Mouse (Mus musculus) forebrain, embryonic 16.5 days (tissue): ENCODE data around the gene Kit. TPM values are rescaled to one million over a fixed set of nuclear protein-coding genes. Genes with fewer than 3 reads are reported as not detected.

Experiments
- ATAC-seq: fragments of 200-750 bp; cut with Nextera tagmentation; 2 replicates; pipeline ENCODE4 v1.8.0; 2017; ENCODE audit warnings: mild to moderate bottlenecking, moderate library complexity
- H3K27ac ChIP-seq: fragments of 300-500 bp; sonication (generic); 2 replicates; pipeline ENCODE4 v1.5.1; 2014; ENCODE audit warnings: low read length, control low read depth
- H3K27me3 ChIP-seq: fragments of 300-500 bp; sonication (generic); replicated peaks from 2 replicates; pipeline ENCODE4 v1.6.1; 2014; ENCODE audit warnings: low read length; ENCODE audit not compliant: control insufficient read depth, insufficient read depth
- H3K36me3 ChIP-seq: fragments of 300-500 bp; sonication (generic); 2 replicates; pipeline ENCODE4 v1.6.1; 2014; ENCODE audit not compliant: control insufficient read depth, insufficient read depth
- H3K4me1 ChIP-seq: fragments of 300-500 bp; sonication (generic); replicated peaks from 2 replicates; pipeline ENCODE4 v1.6.1; 2014; ENCODE audit warnings: low read length; ENCODE audit not compliant: control insufficient read depth, insufficient read depth
- H3K4me2 ChIP-seq: fragments of 300-500 bp; sonication (generic); 2 replicates; pipeline ENCODE4 v1.6.1; 2014; ENCODE audit warnings: mild to moderate bottlenecking, low read length, control low read depth
- H3K4me3 ChIP-seq: fragments of 300-500 bp; sonication (generic); replicated peaks from 2 replicates; pipeline ENCODE4 v1.5.1; 2014; ENCODE audit warnings: mild to moderate bottlenecking, low read length, control low read depth
- H3K9ac ChIP-seq: fragments of 300-500 bp; sonication (generic); replicated peaks from 2 replicates; pipeline ENCODE4 v1.6.1; 2014; ENCODE audit warnings: low read depth, low read length, control low read depth
- H3K9me3 ChIP-seq: fragments of 300-500 bp; sonication (generic); 2 replicates; pipeline ENCODE4 v1.6.1; 2016; ENCODE audit warnings: low read length; ENCODE audit not compliant: control insufficient read depth
- WGBS: fragments of 180-500 bp; shearing (Covaris S2); extraction: QIAGEN DNeasy Blood & Tissue Kit; methylation state at CpG from one replicate; pipeline ENCODE4 v1.1.7; 2014; 5-methylcytosine and 5-hydroxymethylcytosine counted together
- polyA plus RNA-seq: library from polyadenylated mRNA; unstranded; fragments of >200 nt; fragmentation: Nextera tagmentation; extraction: Ambion mirVana; gene quantifications from 2 replicates; pipeline ENCODE4 v1.2.1, GENCODE M21; 2015

The Kit gene
- polyA plus RNA-seq, 1 experiment from 2014 or later: 41.9 TPM

DNA sequence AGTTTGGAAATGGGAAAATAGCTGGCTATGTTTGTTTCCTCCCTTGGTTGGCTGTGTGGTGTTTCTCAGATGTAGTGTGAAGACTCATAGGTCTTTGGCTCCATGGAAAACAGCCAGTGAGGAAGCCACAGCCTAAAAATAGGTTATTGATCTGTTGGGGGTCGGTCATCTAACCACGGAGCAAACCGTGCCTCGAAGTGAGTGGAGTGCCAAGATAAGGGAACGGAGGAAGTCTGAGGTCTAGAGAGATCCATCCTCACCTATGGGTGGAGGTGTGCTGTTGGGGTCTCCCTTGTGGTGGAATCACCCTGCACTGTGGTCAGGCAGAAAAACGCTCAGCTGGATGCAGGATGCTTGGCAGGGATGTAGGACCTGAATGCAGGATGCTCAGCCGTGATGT lies 7.2 kb downstream of the Kit start:
- Histone ChIP-seq H3K36me3 (no peaks in the 10 kb centered on the region), H3K4me2 (no peak overlapping the region), H3K27me3 (no peaks in the 10 kb centered on the region; the same call in none of the 2 replicates), H3K4me3 (no peak overlapping the region), H3K9me3 (no peaks in the 10 kb centered on the region), H3K27ac (no peak overlapping the region), H3K4me1 (peaks cover 11% of the 10 kb centered on the region), H3K9ac (no peak overlapping the region)
- WGBS: 98% methylated on average over 7 of the region's 7 CpGs
- no peak for ATAC-seq

DNA sequence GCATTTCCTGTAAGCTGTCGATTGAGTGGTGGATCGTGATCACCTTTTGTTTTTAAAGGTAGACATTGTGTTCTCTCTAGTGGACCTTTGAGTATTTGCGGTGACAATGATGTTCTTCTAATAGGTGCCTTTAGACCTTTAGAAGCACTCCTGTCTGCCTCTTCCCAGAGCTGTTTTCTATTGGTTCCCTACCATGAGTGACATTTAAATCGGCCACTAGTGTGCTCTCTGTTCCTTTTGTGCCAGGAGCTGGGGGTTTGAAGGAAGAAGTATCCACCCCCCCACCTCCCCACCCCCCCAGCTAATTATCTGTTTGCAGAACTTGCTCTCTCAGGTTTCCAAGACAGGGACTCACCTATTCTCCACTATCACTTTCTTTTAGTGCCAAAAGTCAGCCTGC lies 13.1 kb downstream of the Kit start:
- ATAC-seq: no peak
- H3K27ac ChIP-seq: no peak overlapping the region
- 93% methylated on average over 4 of the region's 4 CpGs for WGBS
- H3K9ac ChIP-seq: no peak overlapping the region
- no peaks in the 10 kb centered on the region; the same call in none of the 2 replicates for H3K27me3 ChIP-seq
- H3K4me1 ChIP-seq: peaks cover 18% of the 10 kb centered on the region
- no peaks in the 10 kb centered on the region for H3K36me3 ChIP-seq
- no peak overlapping the region for H3K4me3 ChIP-seq
- H3K4me2 ChIP-seq: no peak overlapping the region
- no peaks in the 10 kb centered on the region for H3K9me3 ChIP-seq

DNA sequence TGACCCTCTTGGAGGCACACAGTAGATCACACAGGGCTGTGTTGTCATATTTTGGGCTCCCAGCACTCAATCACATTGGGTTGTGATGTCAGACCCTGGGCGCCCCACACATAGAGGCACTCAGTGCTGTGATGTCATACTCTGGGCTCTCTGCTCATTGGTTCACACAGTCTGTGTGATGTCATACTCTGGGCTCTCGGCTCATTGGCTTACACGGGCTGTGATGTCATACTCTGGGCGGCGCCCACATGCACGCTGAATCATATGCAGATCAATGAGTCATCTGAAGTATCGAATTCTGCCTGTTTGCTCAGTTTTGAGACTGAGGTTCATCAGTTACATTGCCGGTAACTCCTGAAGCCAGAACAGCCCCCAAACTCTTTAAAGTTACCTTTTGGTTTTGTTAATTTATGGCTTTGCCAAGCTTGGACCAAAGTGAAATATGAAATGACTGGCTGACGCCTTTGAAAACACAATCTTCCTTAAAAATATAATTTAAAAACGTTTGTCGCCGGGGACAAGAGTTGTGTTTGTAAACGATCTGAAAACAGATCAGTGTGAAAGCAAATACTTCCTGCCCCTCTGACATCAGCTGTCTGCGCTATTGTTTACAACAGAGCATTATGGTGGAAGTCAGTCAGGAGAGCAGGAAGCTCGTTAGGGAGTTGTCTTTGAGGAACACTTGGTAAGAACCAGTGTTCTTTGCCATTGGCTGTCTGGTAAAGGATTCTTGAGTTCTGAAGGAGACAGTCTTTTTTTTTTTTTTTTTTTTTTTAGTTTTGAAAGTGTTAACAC lies 15.0 kb downstream of the Kit start:
- no peak overlapping the region for H3K4me3 ChIP-seq
- H3K27ac ChIP-seq: no peak overlapping the region
- H3K9ac ChIP-seq: no peak overlapping the region
- no peaks in the 10 kb centered on the region for H3K36me3 ChIP-seq
- 83% methylated on average over 15 of the region's 15 CpGs for WGBS
- H3K4me1 ChIP-seq: peaks cover 23% of the 10 kb centered on the region
- no peak for ATAC-seq
- no peaks in the 10 kb centered on the region for H3K9me3 ChIP-seq
- no peaks in the 10 kb centered on the region; the same call in none of the 2 replicates for H3K27me3 ChIP-seq
- no peak overlapping the region for H3K4me2 ChIP-seq

DNA sequence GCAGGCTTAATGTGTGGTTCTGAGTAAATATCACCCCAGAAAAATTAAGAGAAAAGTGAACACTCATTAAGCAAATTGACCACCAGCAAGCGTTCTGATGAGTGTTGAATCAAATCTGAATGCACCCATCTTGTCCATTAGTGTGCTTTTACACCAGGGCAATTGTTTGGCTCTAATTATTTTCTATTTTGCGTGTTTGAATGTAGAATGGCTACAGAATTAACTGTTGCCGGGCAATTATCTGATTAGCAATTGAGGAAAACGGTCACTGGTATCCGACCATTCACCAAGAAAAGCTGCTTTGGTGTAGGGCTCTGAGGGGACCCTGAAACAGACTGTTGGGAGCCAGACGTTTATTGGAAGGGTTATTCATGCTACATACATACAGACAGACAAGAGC lies 16.2 kb downstream of the Kit start:
- Histone ChIP-seq H3K9me3 (no peaks in the 10 kb centered on the region), H3K36me3 (no peaks in the 10 kb centered on the region), H3K4me3 (no peak overlapping the region), H3K27ac (no peak overlapping the region), H3K27me3 (no peaks in the 10 kb centered on the region; the same call in none of the 2 replicates), H3K4me1 (peaks cover 31% of the 10 kb centered on the region), H3K9ac (no peak overlapping the region), H3K4me2 (no peak overlapping the region)
- ATAC-seq: peak; percentile 8; the same call in 1 of the 2 replicates
- WGBS: 9% methylated on average over 6 of the region's 6 CpGs

DNA sequence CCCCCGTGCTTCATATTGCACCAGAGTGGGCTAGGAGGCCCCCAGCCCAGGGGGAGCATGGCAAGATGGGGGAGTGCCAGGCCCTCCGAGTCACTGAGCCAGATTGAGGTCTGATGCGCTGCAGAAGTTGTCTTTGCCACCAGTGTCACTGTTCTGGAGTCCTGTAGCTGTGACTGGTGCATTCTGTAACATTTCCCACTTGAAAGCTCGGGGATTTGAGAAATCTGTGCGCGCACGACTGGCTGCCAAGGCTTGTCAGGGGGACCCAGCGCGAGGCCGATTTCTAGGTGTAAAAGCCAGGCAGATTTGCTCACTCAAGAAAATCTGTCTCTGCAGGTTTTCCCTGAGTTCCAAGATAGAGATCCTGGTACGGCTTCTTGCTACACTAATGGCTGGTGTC lies 16.9 kb downstream of the Kit start:
- Histone ChIP-seq H3K36me3 (no peaks in the 10 kb centered on the region), H3K9me3 (no peaks in the 10 kb centered on the region), H3K27me3 (no peaks in the 10 kb centered on the region; the same call in none of the 2 replicates), H3K27ac (no peak overlapping the region), H3K9ac (no peak overlapping the region), H3K4me3 (no peak overlapping the region), H3K4me2 (no peak overlapping the region), H3K4me1 (peaks cover 37% of the 10 kb centered on the region)
- 49% methylated on average over 11 of the region's 11 CpGs for WGBS
- peak; percentile 55 for ATAC-seq

DNA sequence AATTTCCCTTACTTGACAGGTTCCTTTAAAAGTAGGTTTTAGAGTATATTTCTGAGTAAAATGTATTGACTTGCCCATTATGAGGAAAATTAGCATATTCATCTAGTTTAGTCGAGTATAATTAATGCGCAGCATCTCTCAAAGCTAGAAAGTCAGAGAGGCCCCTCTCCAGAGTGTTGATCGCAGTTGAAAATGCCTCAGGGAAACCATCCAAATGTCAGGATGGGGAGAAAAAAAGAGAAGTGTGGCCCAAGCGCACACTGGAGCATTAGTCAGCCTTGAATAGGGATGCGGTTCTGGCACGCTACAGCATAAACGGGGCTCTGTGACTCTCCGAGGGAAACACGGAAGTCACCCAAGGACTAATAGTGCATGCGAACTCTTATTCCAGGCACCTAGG lies 20.6 kb downstream of the Kit start:
- no peak overlapping the region for H3K4me2 ChIP-seq
- no peak overlapping the region for H3K9ac ChIP-seq
- H3K27ac ChIP-seq: peak overlapping the region; percentile 49; the same call in 1 of the 2 replicates
- WGBS: 66% methylated on average over 10 of the region's 10 CpGs
- no peaks in the 10 kb centered on the region for H3K36me3 ChIP-seq
- H3K9me3 ChIP-seq: no peaks in the 10 kb centered on the region
- no peak overlapping the region for H3K4me3 ChIP-seq
- no peaks in the 10 kb centered on the region for H3K27me3 ChIP-seq
- peak; percentile 53 for ATAC-seq
- H3K4me1 ChIP-seq: peaks cover 37% of the 10 kb centered on the region

DNA sequence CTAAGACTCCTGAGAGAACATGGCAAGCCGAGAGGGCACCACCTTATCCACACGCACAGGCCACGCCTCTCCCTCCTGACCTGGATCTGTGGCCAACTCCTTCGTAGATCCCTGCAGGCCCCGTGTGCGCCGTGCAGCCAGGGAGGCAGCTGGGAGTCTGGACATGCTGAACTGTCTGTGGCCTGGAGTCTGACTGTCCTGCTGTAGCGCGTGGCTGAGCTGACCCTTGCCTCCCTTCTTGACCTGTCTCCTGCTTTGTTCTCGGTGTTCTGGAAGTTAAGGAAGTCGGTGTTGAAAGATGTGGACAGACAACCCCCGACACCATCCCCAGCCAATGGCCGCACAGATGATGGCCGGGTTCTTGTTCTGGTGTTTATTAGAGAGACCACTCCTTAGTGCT lies 21.5 kb downstream of the Kit start:
- H3K4me3 ChIP-seq: no peak overlapping the region
- H3K36me3 ChIP-seq: no peaks in the 10 kb centered on the region
- no peaks in the 10 kb centered on the region for H3K9me3 ChIP-seq
- peaks cover 29% of the 10 kb centered on the region for H3K4me1 ChIP-seq
- no peak overlapping the region for H3K9ac ChIP-seq
- ATAC-seq: no peak
- no peaks in the 10 kb centered on the region for H3K27me3 ChIP-seq
- 77% methylated on average over 14 of the region's 14 CpGs for WGBS
- H3K27ac ChIP-seq: no peak overlapping the region
- no peak overlapping the region for H3K4me2 ChIP-seq

DNA sequence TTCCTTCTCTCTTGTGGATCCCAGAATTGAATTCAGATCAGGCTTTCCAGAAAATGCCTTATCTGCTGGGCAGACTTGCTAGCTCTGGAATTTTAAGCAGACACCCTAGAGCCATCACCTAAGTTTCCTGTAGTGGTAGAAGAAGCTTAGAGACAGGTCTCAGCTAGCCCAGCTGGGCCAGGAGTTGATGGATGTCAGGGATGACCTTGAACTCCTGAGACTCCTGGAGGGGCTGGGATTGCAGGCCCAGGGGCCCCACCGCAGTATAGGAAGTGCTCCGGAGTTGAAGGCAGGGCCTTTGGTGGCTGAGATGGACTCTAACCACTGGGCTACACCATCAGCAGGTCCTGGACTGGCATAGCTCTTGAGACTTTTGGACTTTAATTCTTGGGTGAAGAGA lies 22.6 kb downstream of the Kit start:
- no peaks in the 10 kb centered on the region for H3K27me3 ChIP-seq
- WGBS: 73% methylated on average over 2 of the region's 2 CpGs
- H3K9me3 ChIP-seq: no peaks in the 10 kb centered on the region
- H3K27ac ChIP-seq: no peak overlapping the region
- no peak for ATAC-seq
- no peak overlapping the region for H3K4me2 ChIP-seq
- H3K36me3 ChIP-seq: no peaks in the 10 kb centered on the region
- no peak overlapping the region for H3K9ac ChIP-seq
- no peak overlapping the region for H3K4me3 ChIP-seq
- H3K4me1 ChIP-seq: peaks cover 19% of the 10 kb centered on the region

DNA sequence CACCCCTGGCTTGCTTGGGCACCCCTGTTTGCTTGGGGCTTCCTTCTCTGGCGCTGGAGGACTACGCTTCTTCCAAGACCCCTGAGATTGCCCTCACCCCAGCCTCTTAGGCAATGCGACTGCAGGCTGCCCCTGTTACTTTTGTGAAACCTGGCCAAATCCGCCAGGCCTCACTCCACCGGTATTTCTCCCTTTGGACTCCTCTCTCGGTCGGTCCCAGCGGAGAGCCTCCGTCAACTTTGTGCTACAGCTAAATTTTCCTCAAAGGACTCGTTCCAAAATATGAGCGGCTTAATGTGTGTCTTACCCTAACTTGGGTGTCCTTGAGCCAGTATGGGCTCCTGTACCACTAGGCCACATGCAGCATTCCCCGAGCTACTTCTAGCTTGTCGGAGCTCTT lies 23.8 kb downstream of the Kit start:
- H3K27ac ChIP-seq: no peak overlapping the region
- WGBS: 96% methylated on average over 13 of the region's 13 CpGs
- no peaks in the 10 kb centered on the region for H3K36me3 ChIP-seq
- no peaks in the 10 kb centered on the region for H3K27me3 ChIP-seq
- no peaks in the 10 kb centered on the region for H3K9me3 ChIP-seq
- no peak overlapping the region for H3K4me3 ChIP-seq
- peaks cover 19% of the 10 kb centered on the region for H3K4me1 ChIP-seq
- no peak overlapping the region for H3K4me2 ChIP-seq
- no peak overlapping the region for H3K9ac ChIP-seq
- ATAC-seq: no peak
